Mouse (Mus musculus) testis, adult 2 months (tissue): ENCODE measurements around the gene Enho. TPM values are rescaled to one million over a fixed set of nuclear protein-coding genes. Genes with fewer than 3 reads are reported as not detected.

Experiments
- H3K27ac ChIP-seq: fragments of 200-500 bp; 2 replicates; pipeline ENCODE4 v1.5.1; 2012; ENCODE audit warnings: low read depth, low read length; ENCODE audit not compliant: control insufficient read depth, insufficient read depth
- H3K27me3 ChIP-seq: fragments of 200-500 bp; 2 replicates; pipeline ENCODE4 v1.6.1; 2012; ENCODE audit warnings: mild to moderate bottlenecking, low read length, moderate library complexity; ENCODE audit not compliant: control insufficient read depth, insufficient read depth
- H3K36me3 ChIP-seq: fragments of 200-500 bp; 2 replicates; pipeline ENCODE4 v1.6.1; 2012; ENCODE audit warnings: mild to moderate bottlenecking, low read length; ENCODE audit not compliant: control insufficient read depth, insufficient read depth
- H3K4me1 ChIP-seq: fragments of 200-500 bp; 2 replicates; pipeline ENCODE4 v1.6.1; 2012; ENCODE audit warnings: low read length; ENCODE audit not compliant: control insufficient read depth, insufficient read depth
- H3K4me3 ChIP-seq: fragments of 200-500 bp; 2 replicates; pipeline ENCODE4 v1.5.1; 2012; ENCODE audit warnings: low read depth, mild to moderate bottlenecking, low read length, moderate library complexity, mixed read lengths; ENCODE audit not compliant: control insufficient read depth
- CTCF ChIP-seq: fragments of 200-500 bp; IDR thresholded peaks from 2 replicates; pipeline ENCODE4 v1.5.1; 2012; ENCODE audit warnings: low read depth, mild to moderate bottlenecking, inconsistent platforms, low read length, moderate library complexity; ENCODE audit not compliant: control insufficient read depth, insufficient read depth, insufficient replicate concordance
- POLR2A ChIP-seq: fragments of 200-500 bp; IDR thresholded peaks from 2 replicates; pipeline ENCODE4 v1.6.1; 2012; ENCODE audit warnings: low read depth, mild to moderate bottlenecking, inconsistent platforms, low read length, moderate library complexity; ENCODE audit not compliant: control insufficient read depth
- polyA plus RNA-seq: library from polyadenylated mRNA; depleted of rRNA; stranded (reverse); fragments of >200 nt; gene quantifications from 2 replicates; pipeline ENCODE4 v1.2.3, GENCODE M21; 2012

The Enho gene
- polyA plus RNA-seq, 1 experiment, result 3.7 TPM

- TF ChIP-seq POLR2A (no peak), CTCF (no peak)
- Histone ChIP-seq H3K4me1 (no peaks in the 10 kb centered on the region), H3K27ac (no peak overlapping the region), H3K27me3 (no peaks in the 10 kb centered on the region), H3K4me3 (no peak overlapping the region), H3K36me3 (no peaks in the 10 kb centered on the region)
Observed at GRCm38 (mm10) chr4:41671963-41672480, 31.9 kb upstream of the Enho start.

DNA sequence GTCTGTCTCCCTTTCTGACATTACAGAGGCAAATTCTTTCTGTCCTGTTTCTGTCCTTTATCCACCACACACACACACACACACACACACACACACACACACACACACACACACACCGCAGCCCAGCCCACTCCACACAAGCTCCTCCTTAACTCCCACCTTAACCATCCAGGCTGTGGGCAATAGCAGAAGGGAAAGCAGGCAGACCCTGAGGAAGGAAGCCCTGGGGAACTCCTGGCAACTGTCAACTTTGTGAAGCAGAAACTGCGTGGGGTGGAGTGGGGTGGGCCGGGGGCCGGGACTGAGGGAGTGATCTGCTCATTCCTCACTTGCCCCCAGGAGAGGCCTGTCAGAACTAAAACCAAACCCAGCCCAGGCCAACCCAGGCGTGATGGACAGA is 31.4 kb upstream of the Enho start:
- Histone ChIP-seq H3K27me3 (no peaks in the 10 kb centered on the region), H3K27ac (no peak overlapping the region), H3K4me1 (no peaks in the 10 kb centered on the region), H3K4me3 (no peak overlapping the region), H3K36me3 (no peaks in the 10 kb centered on the region)
- TF ChIP-seq CTCF (no peak), POLR2A (no peak)

GRCm38 (mm10) chr4:41670836-41671235 is 30.7 kb upstream of the Enho start:
- Histone ChIP-seq H3K27ac (no peak overlapping the region), H3K4me3 (no peak overlapping the region), H3K27me3 (no peaks in the 10 kb centered on the region), H3K36me3 (no peaks in the 10 kb centered on the region), H3K4me1 (no peaks in the 10 kb centered on the region)
- no peak for TF ChIP-seq POLR2A
- TF ChIP-seq CTCF, result no peak

- Histone ChIP-seq H3K27ac (no peak overlapping the region), H3K36me3 (no peaks in the 10 kb centered on the region), H3K27me3 (no peaks in the 10 kb centered on the region), H3K4me1 (no peaks in the 10 kb centered on the region; the same call in 1 of the 2 replicates), H3K4me3 (no peak overlapping the region)
- TF ChIP-seq CTCF (no peak), POLR2A (no peak)
Observed at GRCm38 (mm10) chr4:41666646-41667045, 26.5 kb upstream of the Enho start.

GRCm38 (mm10) chr4:41665009-41665675 is 25.0 kb upstream of the Enho start:
- TF ChIP-seq POLR2A (no peak), CTCF (no peak)
- Histone ChIP-seq H3K4me3 (no peak overlapping the region), H3K36me3 (no peaks in the 10 kb centered on the region), H3K4me1 (no peaks in the 10 kb centered on the region; the same call in 1 of the 2 replicates), H3K27me3 (no peaks in the 10 kb centered on the region), H3K27ac (no peak overlapping the region)

GRCm38 (mm10) chr4:41664533-41664932 is 24.4 kb upstream of the Enho start:
- H3K4me3 ChIP-seq, result no peak overlapping the region
- no peak overlapping the region for H3K27ac ChIP-seq
- no peaks in the 10 kb centered on the region for H3K36me3 ChIP-seq
- no peak for TF ChIP-seq CTCF
- no peak for TF ChIP-seq POLR2A
- H3K27me3 ChIP-seq, result no peaks in the 10 kb centered on the region
- no peaks in the 10 kb centered on the region; the same call in 1 of the 2 replicates for H3K4me1 ChIP-seq

GRCm38 (mm10) chr4:41663614-41664013 is 23.5 kb upstream of the Enho start:
- Histone ChIP-seq H3K27me3 (no peaks in the 10 kb centered on the region), H3K4me3 (no peak overlapping the region), H3K4me1 (peaks cover 3% of the 10 kb centered on the region), H3K27ac (no peak overlapping the region), H3K36me3 (no peaks in the 10 kb centered on the region)
- TF ChIP-seq POLR2A (no peak), CTCF (no peak)
